Mouse (Mus musculus): Measurements from ENCODE around the gene Rasal2. TPM values are rescaled to one million over a fixed set of nuclear protein-coding genes. Genes with fewer than 3 reads are reported as not detected.

The Rasal2 gene
- 3.4 and 3.8 TPM in 2 replicates for polyA plus RNA-seq (2016; fragmentation: Nextera tagmentation; extraction: Ambion mirVana)

DNA sequence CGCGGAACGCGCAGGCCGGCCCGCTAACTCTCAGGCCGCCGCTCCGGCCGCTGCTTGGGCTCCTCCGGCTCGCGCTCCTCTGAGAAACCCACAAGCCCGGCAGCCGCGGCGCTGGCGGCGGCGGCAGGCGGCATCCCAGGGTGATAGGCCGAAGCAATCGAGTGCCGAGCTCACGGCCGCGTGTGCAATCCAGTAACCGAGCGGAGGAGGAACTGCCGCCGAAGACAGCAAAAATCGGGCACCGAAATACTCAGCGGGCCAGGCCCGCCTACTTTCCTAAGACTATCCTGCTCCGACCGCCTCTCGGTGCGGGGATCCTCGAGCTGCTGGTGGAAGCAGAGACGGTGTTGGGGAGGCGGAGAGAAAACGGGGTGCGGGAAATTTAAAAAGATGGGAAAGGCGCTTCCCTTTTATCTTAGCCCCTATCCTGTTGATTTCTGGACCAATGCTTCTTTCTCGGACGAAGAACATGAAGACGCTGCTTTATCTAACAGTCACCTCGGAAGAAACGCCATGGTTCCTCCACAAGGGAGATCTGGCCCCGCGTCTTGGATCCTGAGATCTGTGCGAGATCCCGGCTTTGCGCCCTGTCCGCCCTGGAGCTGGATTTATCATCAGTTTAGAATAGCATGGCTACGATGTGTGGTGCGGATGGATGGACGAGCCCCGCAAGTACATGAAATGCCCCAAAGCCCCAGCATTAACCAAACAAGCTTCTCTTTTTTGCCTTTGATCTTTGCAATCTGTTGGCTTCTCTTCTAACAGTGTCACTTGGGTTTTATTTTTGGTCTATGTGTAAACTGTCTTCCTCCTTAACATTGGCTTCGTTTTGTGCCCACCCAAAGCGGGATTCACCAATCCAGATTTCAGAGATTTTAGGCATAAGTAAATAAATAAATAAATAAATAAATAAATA, at the start of gene Rasal2:
Gene Rasal2, minus strand, starts transcription at position 142 of the 916 bp plus-strand sequence.
- peak within 1 kb of the TSS; percentile 82 for H3K4me3 ChIP-seq
- H3K27ac ChIP-seq = peak within 1 kb of the TSS; percentile 81
- H3K36me3 ChIP-seq = no peaks in the 10 kb centered on the region
- no peaks in the 10 kb centered on the region for H3K9me3 ChIP-seq (replicated peaks)
- 2% methylated on average over 62 of the region's 62 CpGs for WGBS (ENCODE audit: insufficient replicate concordance)
- peak within 1 kb of the TSS; percentile 86 for H3K9ac ChIP-seq
- peaks cover 9% of the 10 kb centered on the region; the same call in 1 of the 2 replicates for H3K27me3 ChIP-seq (replicated peaks)
- peaks cover 20% of the 10 kb centered on the region for H3K4me1 ChIP-seq
- peak within 1 kb of the TSS; percentile 97 for H3K4me2 ChIP-seq
- peak; percentile 97 for ATAC-seq

DNA sequence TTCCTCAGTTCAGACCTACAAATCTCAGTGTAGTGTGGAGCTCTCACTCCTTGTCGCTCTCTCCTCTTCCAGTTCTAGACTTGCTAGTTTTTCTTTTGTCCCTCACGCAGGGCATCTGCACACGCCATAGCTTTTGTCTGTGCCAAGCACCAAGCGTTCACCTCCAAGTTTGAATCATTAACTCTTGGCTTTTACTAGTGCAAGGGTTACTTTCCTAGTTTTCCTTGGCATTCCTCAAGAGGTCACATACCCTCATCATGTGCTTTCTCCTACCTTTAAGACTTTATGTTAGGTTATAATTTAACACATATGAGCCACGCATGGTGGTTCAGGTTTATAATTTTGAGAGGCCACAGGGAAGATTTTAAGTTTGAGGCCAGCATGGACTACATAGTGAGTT, 48.9 kb upstream of the Rasal2 start:
- H3K27me3 ChIP-seq (replicated peaks) = no peaks in the 10 kb centered on the region
- no peak overlapping the region for H3K4me3 ChIP-seq
- 78% methylated on average over 5 of the region's 5 CpGs for WGBS (ENCODE audit: insufficient replicate concordance)
- H3K4me2 ChIP-seq = no peak overlapping the region
- H3K9me3 ChIP-seq (replicated peaks) = no peaks in the 10 kb centered on the region
- no peaks in the 10 kb centered on the region for H3K36me3 ChIP-seq
- H3K4me1 ChIP-seq = peaks cover 18% of the 10 kb centered on the region
- no peak overlapping the region for H3K27ac ChIP-seq
- no peak overlapping the region for H3K9ac ChIP-seq
- ATAC-seq = no peak

DNA sequence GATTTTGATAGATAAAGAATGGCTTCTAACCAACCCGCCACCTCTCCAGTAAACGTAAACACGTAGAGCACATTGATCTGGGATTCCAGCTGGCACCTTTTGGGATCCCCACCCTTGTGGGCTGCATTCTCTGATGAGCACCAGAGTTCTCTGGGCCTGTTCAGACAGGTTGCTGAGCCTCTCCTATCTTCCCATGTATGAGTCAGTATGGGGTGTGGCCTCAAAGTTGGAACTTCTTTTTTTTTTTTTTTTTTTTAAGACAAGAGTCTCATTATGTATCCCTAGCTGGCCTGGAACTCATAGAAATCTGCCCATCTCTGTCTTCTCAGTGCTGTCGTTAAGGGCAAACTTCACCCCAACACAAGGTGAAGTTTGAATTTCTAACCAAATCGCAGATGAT, 47.5 kb upstream of the Rasal2 start:
- no peak overlapping the region for H3K27ac ChIP-seq
- WGBS (ENCODE audit: insufficient replicate concordance) = 75% methylated on average over 5 of the region's 5 CpGs
- no peak for ATAC-seq
- H3K36me3 ChIP-seq = no peaks in the 10 kb centered on the region
- no peak overlapping the region for H3K4me2 ChIP-seq
- no peaks in the 10 kb centered on the region for H3K9me3 ChIP-seq (replicated peaks)
- H3K4me1 ChIP-seq = peaks cover 18% of the 10 kb centered on the region
- no peaks in the 10 kb centered on the region for H3K27me3 ChIP-seq (replicated peaks)
- H3K9ac ChIP-seq = no peak overlapping the region
- H3K4me3 ChIP-seq = no peak overlapping the region

DNA sequence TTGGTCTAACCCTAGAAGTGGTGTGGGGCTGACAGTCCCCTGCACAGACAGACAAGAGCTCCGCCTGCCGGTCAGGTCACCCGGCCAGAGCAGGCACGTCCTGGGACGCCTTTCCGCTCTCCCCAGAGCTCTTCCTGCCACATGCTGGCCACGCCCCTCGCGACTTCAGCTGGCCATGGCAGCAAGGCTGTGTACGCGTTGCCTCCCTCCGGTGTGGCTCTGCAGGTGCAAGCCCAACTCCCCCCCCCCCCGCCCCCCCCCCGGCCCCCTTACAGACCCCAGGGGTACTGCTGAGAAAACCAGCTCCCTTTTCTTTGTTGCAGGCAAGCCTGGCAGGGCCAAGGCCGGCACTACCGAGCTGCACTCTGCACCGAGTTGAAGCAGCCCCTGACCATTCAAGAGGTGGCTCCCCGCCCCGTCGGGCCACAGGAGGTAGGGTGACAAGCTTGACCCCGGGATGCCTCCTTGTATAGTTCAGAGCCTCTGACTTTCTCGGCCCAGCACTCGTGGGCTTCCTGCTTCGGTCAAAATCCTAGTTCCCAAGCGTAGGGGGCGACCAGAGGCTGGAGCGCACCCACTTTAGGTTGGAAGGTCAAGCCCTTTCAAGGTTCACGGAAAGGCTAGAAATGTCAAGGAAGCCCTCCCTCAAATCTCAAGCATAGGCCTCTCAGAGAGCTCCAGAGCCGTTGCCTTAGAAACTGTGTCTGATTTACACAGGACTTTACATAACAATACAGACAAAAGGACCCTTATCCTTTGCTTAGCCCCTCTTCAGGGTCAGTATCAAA, 46.2 kb upstream of the Rasal2 start, which contains the start of gene Cryzl2:
Gene Cryzl2, plus strand, starts transcription at position 157 of the 788 bp plus-strand sequence.
- peaks cover 18% of the 10 kb centered on the region for H3K4me1 ChIP-seq
- 12% methylated on average over 26 of the region's 29 CpGs for WGBS (ENCODE audit: insufficient replicate concordance)
- peak within 1 kb of the TSS; percentile 54 for H3K4me3 ChIP-seq
- H3K9ac ChIP-seq = peak within 1 kb of the TSS; percentile 50; the same call in 1 of the 2 replicates
- peak within 1 kb of the TSS; percentile 73 for H3K4me2 ChIP-seq
- no peaks in the 10 kb centered on the region for H3K9me3 ChIP-seq (replicated peaks)
- no peaks in the 10 kb centered on the region for H3K36me3 ChIP-seq
- no peak within 1 kb of the TSS for H3K27ac ChIP-seq
- ATAC-seq = peak; percentile 93
- H3K27me3 ChIP-seq (replicated peaks) = no peaks in the 10 kb centered on the region

DNA sequence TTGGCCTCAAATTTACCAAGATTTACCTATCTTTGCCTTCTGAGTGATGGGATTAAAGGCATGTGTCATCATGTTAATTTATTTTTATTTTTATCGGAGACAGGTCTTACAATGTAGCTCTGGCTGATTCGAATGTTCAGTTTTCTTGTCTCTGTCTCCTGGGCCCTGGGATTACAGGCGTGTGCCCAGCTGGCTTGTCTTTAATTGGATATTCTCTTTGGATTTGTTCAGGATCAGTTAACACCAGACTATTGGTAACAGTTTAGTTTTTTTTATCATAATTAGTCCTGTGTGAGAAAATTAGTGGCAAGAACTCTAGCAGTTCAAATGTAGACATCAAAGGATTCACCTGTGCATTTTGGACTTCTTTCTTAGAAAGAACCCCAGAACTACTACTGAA, 45.4 kb upstream of the Rasal2 start:
- no peak overlapping the region for H3K27ac ChIP-seq
- 85% methylated on average over 3 of the region's 3 CpGs for WGBS (ENCODE audit: insufficient replicate concordance)
- ATAC-seq = no peak

DNA sequence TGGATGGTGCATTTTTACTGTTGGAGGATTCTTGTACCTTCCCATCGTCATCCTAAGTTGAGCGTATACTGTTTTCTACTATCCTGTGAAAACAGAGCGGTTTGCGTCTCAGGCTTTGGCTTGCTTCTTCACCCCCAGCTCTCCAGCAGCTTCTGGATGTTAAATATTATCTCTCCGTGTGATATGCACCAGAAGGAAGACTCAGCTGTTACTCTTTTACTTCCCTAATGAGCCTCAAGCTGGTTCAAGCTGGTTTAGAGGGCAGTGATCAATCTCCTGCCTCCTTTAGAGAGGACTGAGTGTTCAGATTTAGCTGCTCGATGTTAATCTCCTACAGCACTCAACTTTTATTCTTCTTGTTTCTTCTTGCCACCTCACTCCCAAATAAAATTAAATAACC, 42.5 kb upstream of the Rasal2 start:
- WGBS (ENCODE audit: insufficient replicate concordance) = 64% methylated on average over 6 of the region's 6 CpGs
- no peaks in the 10 kb centered on the region; the same call in 1 of the 2 replicates for H3K27me3 ChIP-seq (replicated peaks)
- no peaks in the 10 kb centered on the region for H3K36me3 ChIP-seq
- H3K4me3 ChIP-seq = no peak overlapping the region
- no peak overlapping the region for H3K4me2 ChIP-seq
- H3K9ac ChIP-seq = no peak overlapping the region
- H3K4me1 ChIP-seq = peaks cover 25% of the 10 kb centered on the region
- no peak overlapping the region for H3K27ac ChIP-seq
- H3K9me3 ChIP-seq (replicated peaks) = no peaks in the 10 kb centered on the region
- no peak for ATAC-seq

More for the DNA sequence above, 45.4 kb upstream of the Rasal2 start:
- no peak overlapping the region for H3K4me3 ChIP-seq
- H3K4me1 ChIP-seq = peaks cover 18% of the 10 kb centered on the region
- H3K4me2 ChIP-seq = peak overlapping the region; percentile 73
- no peaks in the 10 kb centered on the region for H3K36me3 ChIP-seq
- H3K9me3 ChIP-seq (replicated peaks) = no peaks in the 10 kb centered on the region
- H3K9ac ChIP-seq = no peak overlapping the region
- no peaks in the 10 kb centered on the region for H3K27me3 ChIP-seq (replicated peaks)

DNA sequence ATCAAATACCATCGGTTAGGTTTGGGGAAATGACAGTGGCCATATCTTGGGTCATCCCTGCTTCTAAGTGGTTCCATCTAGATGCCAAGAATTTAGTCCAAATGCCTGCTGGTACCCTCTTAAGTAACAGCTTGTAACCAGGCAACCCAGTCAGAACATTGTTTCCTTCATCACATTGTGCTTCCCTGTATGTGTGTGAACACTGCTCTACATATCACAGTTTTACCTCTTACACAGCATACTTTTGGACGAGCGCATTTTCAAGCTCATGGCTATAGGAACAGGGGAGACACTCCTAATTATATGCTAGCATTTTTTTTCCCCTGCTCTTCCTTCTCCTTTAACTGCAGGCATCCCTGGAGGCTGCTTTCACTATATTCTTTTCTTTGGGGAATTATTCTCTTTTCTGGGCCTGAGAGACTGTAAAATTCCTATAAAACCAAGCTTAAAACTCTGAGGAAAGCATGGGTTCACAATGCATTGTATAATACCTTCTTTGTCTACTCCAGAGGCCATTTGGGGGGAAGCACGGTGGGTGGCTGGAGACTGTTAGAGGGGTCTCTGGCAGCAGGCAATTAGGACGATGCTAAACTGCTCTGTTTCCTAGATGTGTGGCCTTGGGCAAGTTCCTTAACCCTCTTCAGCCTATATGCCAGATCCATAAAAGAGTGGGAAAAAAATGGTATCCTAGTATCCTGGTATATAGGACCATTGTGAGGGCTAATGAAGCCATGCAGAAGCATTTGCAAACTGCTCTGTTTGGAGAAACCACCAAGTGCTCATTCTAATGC, 40.6 kb upstream of the Rasal2 start:
- no peak overlapping the region for H3K4me3 ChIP-seq
- no peaks in the 10 kb centered on the region for H3K9me3 ChIP-seq (replicated peaks)
- WGBS (ENCODE audit: insufficient replicate concordance) = 70% methylated on average over 5 of the region's 5 CpGs
- no peak overlapping the region for H3K9ac ChIP-seq
- no peak overlapping the region for H3K4me2 ChIP-seq
- no peak for ATAC-seq
- no peak overlapping the region for H3K27ac ChIP-seq
- peaks cover 14% of the 10 kb centered on the region for H3K4me1 ChIP-seq
- no peaks in the 10 kb centered on the region for H3K36me3 ChIP-seq
- H3K27me3 ChIP-seq (replicated peaks) = no peaks in the 10 kb centered on the region; the same call in 1 of the 2 replicates

DNA sequence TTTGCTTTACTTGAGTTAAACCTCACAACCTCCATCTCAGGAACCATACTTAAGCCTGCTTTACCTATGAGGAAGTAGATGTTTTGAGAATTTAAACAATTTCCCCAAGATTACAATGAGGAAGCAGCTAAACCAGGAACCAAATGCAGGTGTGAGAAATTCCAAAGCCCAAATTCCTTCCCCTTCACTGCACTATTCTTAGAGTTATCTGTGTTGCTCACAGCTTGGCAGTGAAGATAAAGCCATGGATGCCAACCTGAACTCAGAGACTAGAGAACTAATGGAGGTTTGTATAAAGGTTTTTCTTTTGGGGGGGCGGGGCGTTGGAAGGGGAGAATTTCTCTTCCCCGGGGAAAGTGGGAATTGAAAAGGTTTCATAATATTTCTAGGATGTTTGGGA, 39.9 kb upstream of the Rasal2 start:
- no peak overlapping the region for H3K27ac ChIP-seq
- no peak overlapping the region for H3K9ac ChIP-seq
- WGBS (ENCODE audit: insufficient replicate concordance) = 62% methylated on average over 3 of the region's 3 CpGs
- no peak for ATAC-seq
- H3K4me1 ChIP-seq = peaks cover 14% of the 10 kb centered on the region
- no peaks in the 10 kb centered on the region for H3K36me3 ChIP-seq
- H3K4me2 ChIP-seq = no peak overlapping the region
- H3K27me3 ChIP-seq (replicated peaks) = no peaks in the 10 kb centered on the region; the same call in 1 of the 2 replicates
- no peaks in the 10 kb centered on the region for H3K9me3 ChIP-seq (replicated peaks)
- no peak overlapping the region for H3K4me3 ChIP-seq

DNA sequence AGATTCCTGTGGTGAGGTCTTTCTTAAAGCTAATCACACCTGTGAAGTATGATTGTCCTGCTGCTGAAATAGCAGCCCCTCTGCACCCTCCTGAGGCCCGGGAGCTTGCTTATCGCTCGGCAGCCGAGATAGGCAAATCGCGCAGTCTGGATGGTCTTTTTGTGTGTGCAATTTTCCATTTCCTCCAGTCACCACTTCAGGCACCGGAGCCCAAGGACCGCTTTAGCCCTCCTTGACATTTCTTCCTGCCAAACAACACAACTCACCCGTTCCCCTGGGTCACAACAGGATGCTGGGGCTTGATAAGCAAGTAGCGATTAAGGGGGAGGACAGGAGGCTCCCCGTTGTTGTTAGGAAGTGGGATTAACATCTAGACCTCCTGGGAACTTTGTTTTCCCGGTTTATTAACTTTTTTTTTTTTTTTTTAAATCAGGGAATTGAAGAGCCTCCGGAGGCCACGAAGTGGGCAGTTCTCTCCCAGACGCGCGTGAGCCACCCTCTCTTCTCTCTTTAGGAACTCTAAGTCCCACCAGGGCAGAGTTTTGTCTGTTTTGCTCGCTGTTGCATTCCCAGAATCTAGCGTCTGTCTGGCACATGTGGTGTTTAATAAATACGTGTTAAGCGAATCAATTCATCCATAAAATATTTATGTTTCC, 37.7 kb upstream of the Rasal2 start:
- Histone ChIP-seq H3K27me3 (replicated peaks) (peaks cover 3% of the 10 kb centered on the region; the same call in 1 of the 2 replicates), H3K4me1 (peaks cover 14% of the 10 kb centered on the region), H3K9me3 (replicated peaks) (no peaks in the 10 kb centered on the region), H3K9ac (no peak overlapping the region), H3K4me2 (peak overlapping the region; percentile 60), H3K36me3 (no peaks in the 10 kb centered on the region), H3K4me3 (peak overlapping the region; percentile 30), H3K27ac (no peak overlapping the region)
- 6% methylated on average over 21 of the region's 21 CpGs for WGBS (ENCODE audit: insufficient replicate concordance)
- peak; percentile 53 for ATAC-seq

DNA sequence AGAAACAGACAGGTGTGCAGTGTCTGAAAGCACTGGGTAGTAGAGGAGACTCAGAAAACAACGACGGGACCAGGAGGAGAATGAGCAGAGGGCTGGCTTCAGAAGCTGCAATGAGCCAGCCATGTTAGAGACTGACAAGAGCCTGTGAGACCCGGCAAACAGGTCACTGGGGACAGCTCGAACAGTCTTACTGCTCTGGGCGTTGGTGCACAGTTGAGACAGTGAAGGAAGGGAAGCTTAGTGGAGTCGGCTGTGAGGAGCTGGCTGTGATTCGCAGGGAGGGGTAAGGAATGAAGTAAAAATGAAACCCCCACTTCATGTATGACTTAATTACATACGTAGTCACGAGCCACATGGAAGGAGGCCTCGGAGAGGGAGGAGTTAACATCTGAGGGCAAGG, 37.1 kb upstream of the Rasal2 start:
- Histone ChIP-seq H3K4me3 (peak overlapping the region; percentile 30), H3K4me2 (peak overlapping the region; percentile 60), H3K27me3 (replicated peaks) (peaks cover 3% of the 10 kb centered on the region; the same call in 1 of the 2 replicates), H3K27ac (no peak overlapping the region), H3K9me3 (replicated peaks) (no peaks in the 10 kb centered on the region), H3K9ac (no peak overlapping the region), H3K36me3 (no peaks in the 10 kb centered on the region), H3K4me1 (peaks cover 19% of the 10 kb centered on the region)
- WGBS (ENCODE audit: insufficient replicate concordance) = 6% methylated on average over 10 of the region's 10 CpGs
- 0 out of 2 replicates have a peak, but pooled peaks have one; percentile 31 for ATAC-seq

DNA sequence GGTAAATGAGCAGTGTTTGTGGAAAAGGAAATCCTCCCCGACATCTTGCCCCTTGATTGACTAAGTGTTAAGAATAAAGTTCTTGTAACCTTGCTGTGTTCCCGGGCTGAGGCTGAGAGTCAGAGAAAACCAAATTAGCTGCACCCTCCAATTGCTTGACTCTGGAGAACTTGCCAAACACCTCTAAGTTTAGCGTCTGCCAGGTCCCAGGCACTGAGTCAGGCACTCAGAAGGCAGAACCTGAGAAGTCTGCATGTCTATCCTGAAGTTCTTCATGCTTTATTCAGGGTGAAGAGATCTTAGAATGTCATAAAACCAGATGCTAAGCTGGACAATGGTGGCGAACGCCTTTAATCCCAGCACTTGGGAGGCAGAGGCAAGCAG, 36.4 kb upstream of the Rasal2 start:
- H3K9me3 ChIP-seq (replicated peaks) = no peaks in the 10 kb centered on the region
- no peak for ATAC-seq
- no peak overlapping the region for H3K9ac ChIP-seq
- no peak overlapping the region for H3K4me2 ChIP-seq
- H3K27ac ChIP-seq = no peak overlapping the region
- H3K27me3 ChIP-seq (replicated peaks) = peaks cover 3% of the 10 kb centered on the region; the same call in 1 of the 2 replicates
- peaks cover 25% of the 10 kb centered on the region for H3K4me1 ChIP-seq
- H3K4me3 ChIP-seq = no peak overlapping the region
- no peaks in the 10 kb centered on the region for H3K36me3 ChIP-seq
- WGBS (ENCODE audit: insufficient replicate concordance) = 44% methylated on average over 5 of the region's 5 CpGs
